Mouse (Mus musculus): ENCODE results near the gene Yme1l1.

Gene Yme1l1

GRCm38 (mm10) chr2:23155777-23156607, at the start of gene Yme1l1, which contains the start of gene Mastl:
TSS of gene Yme1l1 (plus strand) at chr2:23156369.
TSS of gene Mastl (minus strand) at chr2:23156024.
- peak; percentile 97 for DNase-seq

- no peak for DNase-seq
Measured at GRCm38 (mm10) chr2:23119573-23119972, 36.6 kb upstream of the Yme1l1 start.

DNA sequence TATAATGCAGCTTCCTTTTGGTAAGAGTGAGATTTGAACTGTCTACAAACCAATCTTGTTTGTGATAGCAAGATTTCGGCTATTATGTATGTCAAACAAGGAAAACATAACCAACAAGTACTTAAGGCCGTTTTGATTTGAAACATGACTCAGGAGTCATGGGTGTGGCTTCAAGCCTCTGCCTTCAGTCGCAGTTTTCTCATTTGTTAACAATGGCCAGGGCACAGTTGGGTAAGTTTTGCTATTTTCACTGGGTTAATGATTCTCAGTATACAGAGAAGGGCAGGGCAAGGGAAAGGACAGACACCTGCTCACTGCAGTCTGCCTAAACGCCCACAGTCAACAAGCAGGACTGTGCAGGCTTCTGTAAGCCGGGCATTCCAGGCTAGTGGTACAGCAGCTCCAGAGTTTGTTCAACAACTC, 959 bp upstream of the Yme1l1 start:
- DNase-seq, result no peak

- no peak for DNase-seq
Measured at GRCm38 (mm10) chr2:23156608-23157081, 476 bp downstream of the Yme1l1 start.

DNA sequence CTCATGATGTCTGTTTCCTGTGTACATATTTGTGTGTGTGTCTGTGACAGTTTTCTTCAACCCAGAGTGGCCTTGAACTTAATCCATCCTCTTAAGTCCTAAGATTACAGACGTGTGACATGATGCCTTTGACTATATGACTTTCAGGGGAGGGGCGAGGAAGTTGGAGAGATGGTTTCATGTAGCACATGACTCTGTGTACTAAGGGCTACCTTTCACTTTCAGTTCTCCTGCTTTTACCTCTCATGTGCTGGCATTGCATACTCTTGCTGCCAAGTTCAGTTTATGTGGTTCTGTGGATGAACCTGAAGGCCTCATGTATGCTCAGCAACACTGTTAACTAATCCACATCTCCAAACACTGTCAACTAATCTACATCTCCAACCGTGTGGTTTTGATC, 16.1 kb downstream of the Yme1l1 start:
- DNase-seq, result no peak

GRCm38 (mm10) chr2:23194366-23194765, 38.2 kb downstream of the Yme1l1 start:
- no peak for DNase-seq

DNA sequence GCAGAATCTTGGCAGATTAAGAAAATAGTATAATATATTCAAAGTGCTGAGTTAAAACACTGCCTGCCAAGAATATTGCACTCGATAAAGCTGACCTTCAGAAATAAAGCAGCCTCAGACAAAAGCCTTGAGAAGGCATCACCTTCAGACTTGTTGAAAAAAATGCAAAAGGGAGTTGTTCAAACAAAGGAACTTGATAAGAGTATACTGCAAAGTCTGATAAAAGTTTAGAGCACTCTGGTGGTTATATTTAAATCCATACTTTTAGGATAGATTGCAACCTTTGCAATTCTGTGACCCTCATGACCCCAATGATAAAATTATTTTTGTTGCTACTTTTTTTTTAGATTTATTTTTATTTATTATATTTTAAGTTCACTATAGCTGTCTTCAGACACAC, 44.9 kb downstream of the Yme1l1 start:
- no peak for DNase-seq

DNA sequence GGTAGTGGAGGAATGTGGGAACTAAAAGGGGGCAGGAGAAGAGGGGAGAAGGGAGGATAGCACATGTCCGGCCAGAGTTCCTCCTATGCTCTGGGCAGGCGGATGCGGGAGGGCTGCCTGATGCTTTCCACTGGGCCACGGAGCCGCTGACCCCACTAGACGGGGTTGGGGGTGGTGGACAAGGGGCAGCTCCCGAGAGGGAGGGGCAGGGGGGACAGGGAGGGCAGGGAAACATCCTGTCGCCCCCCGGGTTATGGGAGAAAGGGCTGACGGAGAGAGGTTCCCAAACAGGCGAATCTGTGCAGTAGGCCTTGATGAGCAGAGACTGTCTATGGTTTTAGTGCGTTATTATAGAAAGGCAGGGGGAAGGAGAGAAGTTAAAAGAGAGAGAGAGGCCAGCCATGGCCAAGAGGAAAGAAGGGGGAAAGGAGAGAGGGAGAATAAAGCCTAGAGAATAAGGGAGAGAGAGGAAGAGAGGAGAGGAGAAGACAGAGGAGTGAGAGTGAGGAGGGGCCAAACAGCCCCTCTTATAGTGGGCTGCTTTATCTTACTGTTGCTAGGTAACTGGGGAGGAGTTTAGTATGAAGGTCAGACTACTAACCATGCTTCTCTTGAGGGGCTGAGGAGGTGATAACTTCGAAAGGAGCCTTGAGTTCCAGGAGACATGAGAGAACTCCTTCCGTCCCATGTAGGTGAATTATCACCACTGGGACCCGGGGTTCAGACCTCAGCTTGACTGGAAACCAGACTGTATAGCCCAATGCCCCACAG, 46.9 kb downstream of the Yme1l1 start:
- DNase-seq, result no peak

DNA sequence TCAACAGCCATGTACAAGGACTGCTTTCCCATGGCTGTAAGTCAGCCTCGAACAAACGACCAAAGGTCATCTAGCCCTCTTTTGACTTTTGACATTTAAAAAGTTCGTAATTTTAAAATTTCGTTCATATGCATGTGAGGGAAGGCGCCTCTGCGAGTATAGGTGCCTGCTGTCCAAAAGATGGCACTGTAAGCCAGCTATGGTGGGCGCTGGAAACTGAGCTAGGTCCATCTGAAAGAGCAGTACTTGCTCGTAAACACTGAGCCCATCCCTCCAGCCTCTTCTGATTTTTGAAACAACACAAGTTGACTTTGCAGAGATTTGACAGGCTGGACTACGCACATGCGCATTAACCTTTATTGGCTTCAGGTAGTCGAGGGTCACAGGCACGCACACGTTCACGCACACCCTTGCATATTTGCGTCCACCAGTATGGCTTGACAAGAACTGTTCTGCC, 50.9 kb downstream of the Yme1l1 start, which contains the start of gene 4931423N10Rik:
Gene 4931423N10Rik (plus strand): TSS at position 407 of the 457 bp plus-strand sequence.
- DNase-seq, result no peak

DNA sequence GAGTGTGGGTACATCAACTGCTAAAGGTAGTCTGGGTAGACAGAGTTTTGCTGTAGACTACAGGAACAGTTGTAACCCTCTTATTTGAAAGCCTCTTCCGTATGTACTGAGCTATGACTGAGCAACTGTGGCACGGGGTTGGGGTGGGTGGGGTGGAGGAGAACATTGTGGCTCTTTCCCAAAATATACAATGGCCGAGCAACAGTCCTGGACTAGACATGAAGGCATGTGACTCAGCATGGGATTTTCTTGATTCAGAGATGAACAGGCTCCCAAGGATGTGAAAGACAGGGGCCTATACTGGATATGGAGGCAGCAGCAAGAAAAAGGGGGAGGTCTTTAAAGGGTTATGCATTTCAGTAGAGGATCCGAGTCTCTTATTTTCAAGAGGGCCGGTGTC, 57.5 kb downstream of the Yme1l1 start:
- no peak for DNase-seq

- no peak for DNase-seq
Measured at GRCm38 (mm10) chr2:23225199-23225598, 69.0 kb downstream of the Yme1l1 start.

DNA sequence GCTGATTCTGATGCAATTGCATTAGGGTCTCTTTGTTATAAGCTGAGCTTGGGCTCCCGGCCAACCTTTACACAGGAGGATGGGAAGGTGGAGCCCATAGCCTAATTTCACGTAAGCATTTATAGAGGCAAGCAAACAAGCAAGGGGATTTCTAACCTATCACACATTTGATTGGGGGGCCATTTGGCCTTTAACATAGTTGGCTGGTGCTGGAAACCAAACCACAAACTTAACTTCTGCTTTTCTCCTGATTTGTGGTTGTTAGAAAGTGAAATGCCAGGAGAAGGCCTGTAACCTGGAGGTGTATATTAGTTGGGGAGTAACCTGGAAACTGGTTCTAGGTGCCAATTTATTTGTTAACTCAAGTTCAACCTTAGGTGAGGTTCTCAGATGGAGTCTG, 72.3 kb downstream of the Yme1l1 start:
- DNase-seq, result no peak

DNA sequence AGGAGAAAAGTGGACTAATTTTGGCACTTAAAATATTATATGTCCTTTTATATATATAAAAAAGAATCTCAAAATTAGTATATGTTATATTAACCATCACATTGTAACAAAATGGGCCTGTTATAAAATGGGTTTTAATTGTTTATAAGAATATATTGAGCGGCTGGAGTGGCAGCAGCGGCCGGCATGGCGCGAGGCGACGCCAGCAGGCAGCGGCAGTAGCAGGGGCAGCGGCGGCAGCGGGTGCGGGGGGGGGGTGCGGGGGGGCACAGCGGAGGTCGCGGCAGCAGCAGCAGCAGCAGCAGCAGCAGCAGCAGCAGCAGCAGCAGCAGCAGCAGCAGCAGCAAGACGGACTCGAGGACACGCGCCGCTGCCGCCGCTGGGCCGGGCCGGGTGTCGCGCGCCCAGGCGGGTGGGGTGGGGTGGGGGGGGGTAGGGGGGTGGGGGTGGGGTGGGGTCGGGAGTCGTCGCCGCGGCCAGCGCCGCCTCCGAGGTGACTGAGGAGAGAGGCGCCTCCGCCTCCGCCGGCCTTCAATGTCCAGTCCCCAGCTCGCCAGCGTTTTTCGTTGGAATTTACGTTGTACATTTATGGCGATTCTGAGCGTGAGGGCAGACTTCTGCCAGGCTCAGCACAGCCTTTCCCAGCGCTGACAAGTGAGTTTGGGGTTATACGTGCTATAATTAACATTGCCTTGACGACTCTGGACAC, 78.0 kb downstream of the Yme1l1 start:
- no peak for DNase-seq
